Mouse (Mus musculus) gastrocnemius, adult 8-10 months (tissue): ENCODE measurements around the gene Kcnj10. TPM values are rescaled to one million over a fixed set of nuclear protein-coding genes. Genes with fewer than 3 reads are reported as not detected.

ENCODE experiments used
- DNase-seq, 2 experiments: peaks; one replicate each; pipeline ENCODE4 v3.0.0; 2022; ENCODE audit warnings: low spot score in 2 of 2
- total RNA-seq, 4 experiments: library from RNA; stranded (reverse); gene quantifications; 2 replicates each; pipeline ENCODE4 v1.2.4; 2022

Gene Kcnj10
- total RNA-seq, 4 experiments from 2014 or later: 0.04 to 0.05 TPM; not detected in 2

- DNase-seq: peak; percentile 95 to 96
Measured at GRCm38 (mm10) chr1:172376198-172376667, 35.2 kb downstream of the Kcnj10 start, which contains the start of gene Pigm. Gene Pigm (plus strand): TSS chr1:172376546.

DNA sequence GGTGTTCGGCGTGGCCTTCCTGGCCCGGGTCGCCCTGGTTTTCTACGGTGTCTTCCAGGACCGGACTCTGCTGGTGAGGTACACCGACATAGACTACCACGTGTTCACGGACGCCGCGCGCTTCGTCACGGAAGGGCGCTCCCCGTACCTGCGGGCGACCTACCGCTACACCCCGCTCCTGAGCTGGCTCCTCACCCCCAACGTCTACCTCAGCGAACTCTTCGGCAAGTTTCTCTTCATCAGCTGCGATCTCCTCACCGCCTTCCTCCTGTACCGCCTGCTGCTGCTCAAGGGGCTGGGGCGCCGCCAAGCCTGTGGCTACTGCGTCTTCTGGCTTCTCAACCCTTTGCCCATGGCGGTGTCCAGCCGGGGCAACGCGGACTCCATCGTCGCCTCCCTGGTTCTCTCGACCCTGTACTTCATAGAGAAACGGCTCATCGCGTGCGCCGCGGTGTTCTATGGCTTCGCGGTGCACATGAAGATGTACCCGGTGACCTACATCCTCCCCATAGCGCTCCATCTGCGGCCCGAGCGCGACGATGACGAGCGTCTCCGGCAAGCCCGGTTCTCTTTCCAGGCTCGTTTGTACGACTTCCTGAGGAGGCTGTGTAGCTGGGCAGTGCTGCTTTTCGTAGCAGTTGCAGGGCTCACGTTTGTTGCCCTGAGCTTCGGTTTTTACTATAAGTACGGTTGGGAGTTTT is 35.9 kb downstream of the Kcnj10 start:
- no peak for DNase-seq

DNA sequence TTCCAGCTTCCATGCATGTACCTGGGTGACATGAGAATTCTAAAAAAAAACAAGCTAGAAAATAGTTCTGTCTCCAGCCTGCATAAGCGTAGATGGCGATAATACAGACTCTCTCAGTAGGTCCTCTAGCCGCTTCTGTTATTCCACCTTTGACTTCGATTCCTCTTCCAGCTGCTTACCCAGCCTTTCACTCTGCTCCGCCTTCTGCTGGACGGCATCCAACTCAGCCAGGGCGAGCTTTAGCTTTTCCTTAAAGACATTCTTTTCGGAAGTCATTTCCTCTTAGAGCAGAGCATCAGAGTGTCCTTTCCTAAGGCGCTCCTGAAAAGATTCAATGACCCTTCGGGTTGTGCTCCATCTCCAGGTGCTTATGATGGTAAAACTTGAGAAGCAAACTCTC is 39.1 kb downstream of the Kcnj10 start:
- DNase-seq: no peak

- DNase-seq: no peak
Measured at GRCm38 (mm10) chr1:172382090-172382489, 41.1 kb downstream of the Kcnj10 start.

DNA sequence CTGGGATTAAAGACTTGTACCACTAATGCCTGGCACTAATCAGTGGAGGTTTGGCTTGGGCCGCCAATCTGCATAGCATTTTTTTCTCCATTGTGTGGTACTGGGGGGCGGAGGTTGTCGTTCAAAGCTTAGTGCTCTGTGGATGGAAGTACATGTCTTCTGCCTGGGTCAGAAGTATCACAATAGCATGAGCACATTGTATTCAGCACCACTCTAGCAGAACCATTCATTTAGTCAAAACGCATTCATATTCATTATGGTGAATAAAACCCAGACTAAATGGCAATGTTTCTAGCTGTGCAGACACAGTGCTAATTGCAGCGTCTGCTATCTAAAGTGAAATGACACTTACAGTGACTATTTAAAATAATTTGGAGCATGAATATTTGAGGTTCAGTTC is 46.2 kb downstream of the Kcnj10 start:
- DNase-seq: no peak

DNA sequence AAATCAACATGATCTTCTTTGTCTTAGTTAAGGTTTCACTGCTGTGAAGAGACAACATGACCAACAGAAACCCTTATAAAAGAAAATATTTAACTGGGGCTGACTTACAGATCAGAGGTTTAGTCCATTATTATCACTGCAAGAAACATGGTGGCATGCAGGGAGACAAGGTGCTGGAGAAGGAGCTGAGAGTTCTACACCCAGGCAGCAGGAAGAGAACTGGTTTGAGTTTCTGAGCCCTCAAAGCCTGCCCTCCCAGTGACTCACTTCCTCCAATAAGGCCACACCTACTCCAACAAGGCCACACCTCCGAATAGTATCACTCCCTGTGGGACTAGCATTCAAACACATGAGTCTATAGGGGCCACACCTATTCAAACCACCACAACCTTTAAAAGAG is 49.8 kb downstream of the Kcnj10 start:
- no peak for DNase-seq

GRCm38 (mm10) chr1:172391807-172392581 is 51.0 kb downstream of the Kcnj10 start:
- DNase-seq: no peak

- no peak for DNase-seq
Measured at GRCm38 (mm10) chr1:172392643-172393170, 51.7 kb downstream of the Kcnj10 start.

GRCm38 (mm10) chr1:172393739-172394138 is 52.7 kb downstream of the Kcnj10 start:
- DNase-seq: no peak

- no peak for DNase-seq
Measured at GRCm38 (mm10) chr1:172396996-172397752, 56.2 kb downstream of the Kcnj10 start.

DNA sequence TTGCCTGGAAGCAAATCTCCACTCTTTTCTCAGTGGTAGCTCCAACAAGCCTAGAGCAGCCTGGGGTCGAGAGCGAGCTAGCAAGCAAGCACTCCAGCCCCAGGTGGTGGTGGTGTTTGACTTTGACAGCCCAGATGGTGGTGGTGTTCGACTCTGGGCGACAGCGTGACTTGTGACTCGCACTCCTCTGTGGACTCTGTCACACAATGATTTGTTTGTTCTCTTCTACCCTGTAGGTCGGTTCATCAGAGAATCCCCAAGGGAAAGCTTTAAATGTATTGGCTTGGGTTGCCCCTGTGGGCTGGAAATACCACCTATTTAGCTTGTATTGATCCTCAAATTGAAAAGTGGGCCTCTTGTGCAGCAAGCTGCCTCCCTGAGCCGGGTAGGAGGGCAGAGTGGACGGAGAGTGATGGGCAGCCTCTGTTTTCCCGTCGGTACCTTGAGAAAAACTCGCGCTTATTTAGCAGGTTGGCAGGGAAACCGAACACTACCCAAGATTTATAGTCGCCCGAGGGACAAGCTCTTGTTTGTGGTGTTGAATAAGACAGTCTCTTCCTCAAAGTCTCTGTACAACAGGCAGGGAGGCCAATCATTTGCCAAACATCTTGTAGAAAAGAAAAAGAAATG is 65.2 kb downstream of the Kcnj10 start:
- no peak for DNase-seq

DNA sequence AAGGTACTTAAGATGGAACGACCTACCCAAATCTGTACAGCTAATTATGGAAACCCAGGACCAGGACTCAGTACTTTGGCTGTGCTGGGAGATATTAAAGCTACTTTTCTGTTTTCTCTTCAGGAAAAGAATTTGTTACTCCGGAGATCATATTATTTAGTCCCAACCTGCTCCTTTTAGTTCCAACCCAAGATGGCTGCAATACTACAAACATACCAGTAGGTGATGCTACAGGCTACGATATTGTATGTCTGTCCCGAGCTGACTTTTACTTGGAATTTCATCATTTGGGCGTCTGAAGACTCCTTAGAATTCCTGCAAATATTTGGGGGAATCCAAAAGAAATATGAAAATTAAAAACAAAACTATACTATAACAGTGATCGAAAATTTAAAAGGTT is 68.0 kb downstream of the Kcnj10 start:
- DNase-seq: no peak

DNA sequence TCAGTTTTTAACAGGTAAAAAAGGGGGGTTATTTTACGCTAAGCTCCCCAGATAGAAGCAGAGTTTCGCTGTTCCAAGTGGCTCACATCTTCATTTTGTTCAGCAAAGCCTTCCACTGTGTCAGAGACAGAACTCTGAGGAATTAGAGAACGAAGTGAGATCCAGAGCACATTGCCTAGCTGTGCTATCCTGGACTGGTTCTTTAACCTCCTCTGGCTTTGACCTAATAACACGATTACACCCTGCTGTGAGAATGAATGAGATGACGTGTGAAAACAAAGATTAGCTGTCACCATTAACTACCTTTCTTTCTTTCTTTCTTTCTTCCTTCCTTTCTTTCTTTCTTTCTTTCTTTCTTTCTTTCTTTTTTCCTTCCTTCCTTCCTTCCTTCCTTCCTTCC is 68.4 kb downstream of the Kcnj10 start:
- no peak for DNase-seq

- DNase-seq: peak; percentile 18 to 22
Measured at GRCm38 (mm10) chr1:172410806-172411205, 69.8 kb downstream of the Kcnj10 start.

- DNase-seq: peak; percentile 23 to 41
Measured at GRCm38 (mm10) chr1:172412204-172412603, 71.2 kb downstream of the Kcnj10 start.

- no peak for DNase-seq
Measured at GRCm38 (mm10) chr1:172413491-172414230, 72.7 kb downstream of the Kcnj10 start.

DNA sequence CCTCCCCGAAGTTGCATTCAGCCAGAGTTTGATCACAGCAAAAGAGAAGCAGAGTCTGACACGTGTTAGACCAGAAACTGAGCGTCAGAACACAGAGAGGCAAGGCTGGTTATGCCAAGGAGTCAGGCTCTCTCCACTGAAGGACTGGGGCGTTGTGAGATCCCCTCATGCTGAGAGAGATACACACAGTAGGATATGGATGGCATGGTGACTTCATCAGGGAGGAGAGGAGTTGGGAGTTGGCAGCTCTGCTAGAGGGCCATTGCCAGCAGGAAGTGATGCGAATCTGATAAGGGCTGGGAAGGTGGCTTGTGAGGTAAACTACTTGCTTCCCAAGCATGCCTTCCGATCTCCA is 73.2 kb downstream of the Kcnj10 start:
- no peak for DNase-seq

DNA sequence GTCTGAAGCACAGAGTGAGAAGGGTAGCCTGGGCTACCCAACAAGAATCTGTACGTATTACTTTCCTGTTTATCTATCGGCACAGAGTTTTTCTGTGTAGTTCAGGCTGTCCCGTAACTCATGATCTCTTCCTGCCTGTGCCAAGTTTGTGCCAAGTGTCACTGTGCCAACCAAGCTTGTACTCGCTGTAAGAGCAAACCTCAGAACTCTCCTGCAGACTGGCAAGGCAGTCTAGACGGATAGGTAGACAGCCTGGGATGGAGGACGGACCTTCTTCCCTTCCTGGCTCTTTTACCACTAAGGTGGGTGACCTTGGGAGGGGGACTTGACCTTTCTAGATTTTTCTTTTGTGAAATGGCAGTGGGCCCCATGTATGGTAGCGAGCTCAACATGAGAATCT is 74.1 kb downstream of the Kcnj10 start:
- DNase-seq: no peak

DNA sequence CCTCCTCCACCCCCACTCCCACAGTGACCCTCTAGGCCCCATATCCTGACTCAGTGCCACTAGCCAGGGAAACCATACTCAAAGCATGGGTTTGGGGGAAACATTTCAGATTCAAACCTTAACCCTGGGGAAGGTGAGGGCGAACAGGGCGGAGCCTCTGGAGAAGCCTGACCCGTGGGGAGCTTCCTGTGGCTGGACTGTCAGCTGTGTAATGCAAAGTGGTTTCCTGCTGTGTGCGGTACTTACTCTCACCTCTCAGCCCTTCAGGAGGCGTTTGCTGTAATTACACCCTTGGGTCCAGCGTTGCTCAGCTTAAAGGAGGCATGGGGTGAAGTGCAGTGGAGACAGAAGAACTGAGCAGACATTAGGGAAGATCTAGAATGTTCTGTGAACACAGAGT is 77.2 kb downstream of the Kcnj10 start:
- no peak for DNase-seq

- no peak for DNase-seq
Measured at GRCm38 (mm10) chr1:172418642-172419041, 77.6 kb downstream of the Kcnj10 start.

DNA sequence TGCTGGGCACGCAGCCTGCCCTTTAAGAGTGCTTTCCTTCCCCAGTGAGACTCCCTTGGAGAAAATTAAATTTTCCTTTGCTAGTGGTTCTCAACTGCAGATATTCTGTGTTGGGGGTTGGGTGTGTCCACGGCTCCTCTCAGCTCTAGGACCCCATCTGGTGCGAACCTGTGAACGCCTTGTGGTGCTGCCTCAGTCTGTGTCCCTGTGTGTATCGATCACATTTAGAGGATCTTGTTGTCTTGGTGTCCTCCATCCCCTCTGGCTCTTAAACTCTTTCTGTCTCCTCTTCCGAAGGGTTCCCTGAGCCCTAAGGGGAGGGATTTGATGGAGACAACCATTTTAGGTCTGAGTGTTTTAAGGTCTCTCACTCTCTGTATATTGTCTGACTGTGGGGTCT is 79.2 kb downstream of the Kcnj10 start:
- no peak for DNase-seq
